In genomic region chr2:156393155-156393828, GRCm38 (mm10) we compare ENCODE assay signal across 8 mouse cellular contexts. TPM values are rescaled to one million over a fixed set of nuclear protein-coding genes. Genes with fewer than 3 reads are reported as not detected.
DNase-seq lines count a peak whose midpoint lies in the region; ATAC-seq and TF ChIP-seq lines count a peak whose summit lies in the region.

No protein-coding gene starts in this region.

- WGBS in heart, embryonic 11.5 days (ENCODE audit: insufficient replicate concordance): 60% methylated on average over 5 of the region's 5 CpGs
- 52% methylated on average over 5 of the region's 5 CpGs for WGBS in forebrain, embryonic 16.5 days
- WGBS in liver, embryonic 16.5 days (ENCODE audit: insufficient replicate concordance): 41% methylated on average over 5 of the region's 5 CpGs

- TF ChIP-seq POLR2A in CH12.LX (IDR thresholded peaks at IDR 0.05; ENCODE audit: low read depth, low read length): no peak

- TF ChIP-seq RAD21 in CH12.LX (IDR thresholded peaks at IDR 0.05; ENCODE audit: low read depth, low read length): no peak

- no peak for TF ChIP-seq EP300 in CH12.LX (IDR thresholded peaks at IDR 0.05; ENCODE audit: low read length)

- dilution Hi-C loops in CH12.LX (cut with MboI; ENCODE audit: extremely low pct_ligation_motif_present, extremely low pct_unique_long_range_greater_than_20kb, low sequenced_read_pairs): no loop called here

- H3K9ac ChIP-seq in heart, embryonic 11.5 days (ENCODE audit: low read depth, low read length): no peak overlapping the region; the same call in 1 of the 2 replicates
- peak overlapping the region; percentile 49; the same call in 1 of the 2 replicates for H3K9ac ChIP-seq in CH12.LX (ENCODE audit: insufficient read depth, low read depth)
- H3K9ac ChIP-seq in forebrain, embryonic 16.5 days (replicated peaks; ENCODE audit: low read depth, low read length): 0 out of 2 replicates have a peak overlapping the region, but pooled peaks have one; percentile 17
- no peak overlapping the region for H3K9ac ChIP-seq in liver, embryonic 16.5 days (ENCODE audit: low read depth, low read length)

- TF ChIP-seq CTCF in CH12.LX (conservative IDR thresholded peaks at IDR 0.05 in 1 of 2, IDR thresholded peaks at IDR 0.05 in 1 of 2; ENCODE audit: low read depth in 2 of 2, low read length in 2 of 2): no peak

- ATAC-seq in heart, embryonic 11.5 days (replicated peaks; ENCODE audit: insufficient number of reproducible peaks, low FRiP score, low TSS enrichment): no peak
- ATAC-seq in forebrain, embryonic 16.5 days: peak; percentile 27; the same call in 1 of the 2 replicates
- no peak for ATAC-seq in liver, embryonic 16.5 days (ENCODE audit: low read depth)

- H3K27ac ChIP-seq in heart, embryonic 11.5 days (ENCODE audit: low read depth, low read length): no peak overlapping the region
- no peak overlapping the region for H3K27ac ChIP-seq in CH12.LX (ENCODE audit: insufficient read depth, low read depth)
- no peak overlapping the region for H3K27ac ChIP-seq in forebrain, embryonic 16.5 days (ENCODE audit: low read length)
- no peak overlapping the region for H3K27ac ChIP-seq in liver, embryonic 16.5 days (ENCODE audit: low read length)

- H3K4me2 ChIP-seq in heart, embryonic 11.5 days: peak overlapping the region; percentile 48
- peak overlapping the region; percentile 76 for H3K4me2 ChIP-seq in CH12.LX (ENCODE audit: insufficient read depth, low read depth, poor library complexity, severe bottlenecking)
- peak overlapping the region; percentile 39 for H3K4me2 ChIP-seq in forebrain, embryonic 16.5 days (ENCODE audit: low read length)
- H3K4me2 ChIP-seq in liver, embryonic 16.5 days (ENCODE audit: low read depth, low read length): peak overlapping the region; percentile 49

- H3K27me3 ChIP-seq in heart, embryonic 11.5 days (ENCODE audit: control insufficient read depth, insufficient read depth, low read length): no peaks in the 10 kb centered on the region
- H3K27me3 ChIP-seq in CH12.LX (replicated peaks): peaks cover 3% of the 10 kb centered on the region
- no peaks in the 10 kb centered on the region for H3K27me3 ChIP-seq in forebrain, embryonic 16.5 days (replicated peaks; ENCODE audit: control insufficient read depth, insufficient read depth, low read length)
- no peaks in the 10 kb centered on the region for H3K27me3 ChIP-seq in liver, embryonic 16.5 days (ENCODE audit: control insufficient read depth, insufficient read depth, low read depth, low read length)

- 0 out of 2 replicates have a peak, but pooled peaks cover 3% of the 10 kb centered on the region for H3K79me2 ChIP-seq in CH12.LX (replicated peaks; ENCODE audit: control insufficient read depth, extremely low read depth, insufficient read depth, poor library complexity, severe bottlenecking)

- H3K4me1 ChIP-seq in heart, embryonic 11.5 days (ENCODE audit: control insufficient read depth, insufficient read depth, low read length): peaks cover 5% of the 10 kb centered on the region; the same call in 1 of the 2 replicates
- H3K4me1 ChIP-seq in CH12.LX (ENCODE audit: control insufficient read depth in 1 of 2, insufficient read depth in 2 of 2): peaks cover 4 to 6% of the 10 kb centered on the region in 2 experiments; a peak in 1 of 4 replicates
- H3K4me1 ChIP-seq in forebrain, embryonic 16.5 days (replicated peaks; ENCODE audit: control insufficient read depth, insufficient read depth, low read length): peaks cover 5% of the 10 kb centered on the region
- H3K4me1 ChIP-seq in liver, embryonic 16.5 days (ENCODE audit: control insufficient read depth, low read depth, low read length): no peaks in the 10 kb centered on the region; the same call in 1 of the 2 replicates

- no peaks in the 10 kb centered on the region for H3K9me3 ChIP-seq in heart, embryonic 11.5 days (replicated peaks; ENCODE audit: control insufficient read depth, low read length)
- H3K9me3 ChIP-seq in CH12.LX (replicated peaks; ENCODE audit: low read length): peaks cover 3% of the 10 kb centered on the region
- no peaks in the 10 kb centered on the region for H3K9me3 ChIP-seq in forebrain, embryonic 16.5 days (ENCODE audit: control insufficient read depth, low read length)
- no peaks in the 10 kb centered on the region for H3K9me3 ChIP-seq in liver, embryonic 16.5 days (replicated peaks; ENCODE audit: control insufficient read depth, low read length)

- H3K4me3 ChIP-seq in heart, embryonic 11.5 days (ENCODE audit: low read depth, low read length): peak overlapping the region; percentile 36
- peak overlapping the region in 1 of 3 experiments; percentile 18 for H3K4me3 ChIP-seq in CH12.LX (replicated peaks in 1 of 3; ENCODE audit: low read depth in 2 of 3, low read length in 2 of 3, poor library complexity in 1 of 3)
- H3K4me3 ChIP-seq in forebrain, embryonic 16.5 days (replicated peaks; ENCODE audit: low read length): peak overlapping the region; percentile 41; the same call in 1 of the 2 replicates
- H3K4me3 ChIP-seq in liver, embryonic 16.5 days (ENCODE audit: low read depth, low read length): peak overlapping the region; percentile 56

- DNase-seq in heart, adult 9 months (ENCODE audit: low spot score in 2 of 2): no peak
- DNase-seq in CH12.LX (ENCODE audit: extremely low read depth): no peak
- DNase-seq in embryo, embryonic 11 days: no peak
- DNase-seq in embryo, embryonic 10 days (ENCODE audit: low spot score): no peak
- no peak for DNase-seq in ovary, postnatal 36 days (ENCODE audit: low spot score)

- in situ Hi-C loops in CH12.LX (cut with MboI; ENCODE audit: low pct_ligation_motif_present, low pct_unique_long_range_greater_than_20kb, low sequenced_read_pairs): no loop called here

- no peaks in the 10 kb centered on the region for H3K36me3 ChIP-seq in heart, embryonic 11.5 days (ENCODE audit: control insufficient read depth, insufficient read depth, low read length)
- peaks cover 0 to 3% of the 10 kb centered on the region in 2 experiments for H3K36me3 ChIP-seq in CH12.LX (replicated peaks in 1 of 2; ENCODE audit: control insufficient read depth in 1 of 2, insufficient read depth in 1 of 2, low read length in 1 of 2)
- no peaks in the 10 kb centered on the region for H3K36me3 ChIP-seq in forebrain, embryonic 16.5 days (ENCODE audit: control insufficient read depth, insufficient read depth)
- no peaks in the 10 kb centered on the region for H3K36me3 ChIP-seq in liver, embryonic 16.5 days (ENCODE audit: control insufficient read depth, insufficient read depth)

TF ChIP-seq in CH12.LX, 34 proteins besides CTCF, POLR2A, EP300 and RAD21:
- TF ChIP-seq MAFK (IDR thresholded peaks at IDR 0.05; ENCODE audit: insufficient replicate concordance, low read length): no peak
- TF ChIP-seq NELFE (IDR thresholded peaks at IDR 0.05; ENCODE audit: low read depth, low read length): no peak
- peak; percentile 22; the same call in 1 of the 2 replicates for TF ChIP-seq CHD2 (IDR thresholded peaks at IDR 0.05; ENCODE audit: low read length)
- TF ChIP-seq ZKSCAN1 (IDR thresholded peaks at IDR 0.05; ENCODE audit: borderline replicate concordance, low read depth, low read length): no peak

RNA-seq across cellular contexts. Expression of gene Epb41l1, which starts 27.4 kb away (rescaled TPM):
- polyA plus RNA-seq in heart, embryonic 11.5 days (2014; fragmentation: Nextera tagmentation; extraction: Ambion mirVana): 1.6 and 2.3 TPM in 2 replicates
- total RNA-seq in CH12.LX (2012; rRNA removed) (0.08 and 0.21 TPM in 2 replicates), CH12.LX (2014; rRNA removed) (not detected in 2 replicates)
- not detected in 2 replicates for polyA plus RNA-seq in CH12.LX (2012; ENCODE audit: insufficient read length, low read depth)
- polyA plus RNA-seq in forebrain, embryonic 16.5 days (2015; fragmentation: Nextera tagmentation; extraction: Ambion mirVana): 10.7 and 15.5 TPM in 2 replicates
- polyA plus RNA-seq in liver, embryonic 16.5 days (2015; fragmentation: Nextera tagmentation; extraction: Ambion mirVana): 0.49 and 0.67 TPM in 2 replicates

Comparison
In these comparisons a context has a peak if more than half of its experiments do, and no peak if none do; other contexts are left out.
1. H3K9ac ChIP-seq: peak in CH12.LX (single experiment) and forebrain, embryonic 16.5 days (single experiment); none in heart, embryonic 11.5 days (single experiment) and liver, embryonic 16.5 days (single experiment).
2. Peak in every context shown above with its lines, with median percentiles within 50 percentile points of each other: H3K4me2 ChIP-seq.